Mouse (Mus musculus) heart, adult 11 months (tissue): ENCODE results near the gene Notch2.
"Not testable (repeated sequence)": the region's sequence is repeated elsewhere in the genome, so short reads cannot be mapped to it uniquely, and the experiment has no call there.

Source experiments
- DNase-seq: peaks from one replicate; pipeline ENCODE4 v3.0.0; 2022

Notch2 gene

GRCm38 (mm10) chr3:98032944-98033343 is 19.6 kb downstream of the Notch2 start:
- DNase-seq: no peak

- peak; percentile 92 for DNase-seq
Observed at GRCm38 (mm10) chr3:98034622-98035593, 21.6 kb downstream of the Notch2 start.

- DNase-seq: no peak
Observed at GRCm38 (mm10) chr3:98036161-98036560, 22.8 kb downstream of the Notch2 start.

GRCm38 (mm10) chr3:98037151-98037550 is 23.8 kb downstream of the Notch2 start:
- DNase-seq: no peak

- DNase-seq: no peak
Observed at GRCm38 (mm10) chr3:98038658-98039057, 25.3 kb downstream of the Notch2 start.

- DNase-seq: no peak
Observed at GRCm38 (mm10) chr3:98039223-98039622, 25.9 kb downstream of the Notch2 start.

- DNase-seq: no peak
Observed at GRCm38 (mm10) chr3:98039666-98040456, 26.5 kb downstream of the Notch2 start.

GRCm38 (mm10) chr3:98040836-98041235 is 27.5 kb downstream of the Notch2 start:
- DNase-seq: no peak

- DNase-seq: no peak
Observed at GRCm38 (mm10) chr3:98042301-98042700, 29.0 kb downstream of the Notch2 start.

GRCm38 (mm10) chr3:98042955-98043456 is 29.7 kb downstream of the Notch2 start:
- peak; percentile 97 for DNase-seq

GRCm38 (mm10) chr3:98043669-98044068 is 30.3 kb downstream of the Notch2 start:
- peak; percentile 88 for DNase-seq

- DNase-seq: peak; percentile 79
Observed at GRCm38 (mm10) chr3:98044768-98045368, 31.5 kb downstream of the Notch2 start.

GRCm38 (mm10) chr3:98045465-98046148 is 32.3 kb downstream of the Notch2 start:
- DNase-seq: peak; percentile 89

- DNase-seq: peak; percentile 98
Observed at GRCm38 (mm10) chr3:98046305-98046704, 33.0 kb downstream of the Notch2 start.

GRCm38 (mm10) chr3:98049671-98050070 is 36.3 kb downstream of the Notch2 start:
- no peak for DNase-seq

GRCm38 (mm10) chr3:98050086-98050485 is 36.8 kb downstream of the Notch2 start:
- not testable (repeated sequence) for DNase-seq

- DNase-seq: peak; percentile 91
Observed at GRCm38 (mm10) chr3:98050492-98051406, 37.4 kb downstream of the Notch2 start.

- DNase-seq: peak; percentile 87
Observed at GRCm38 (mm10) chr3:98051407-98051968, 38.2 kb downstream of the Notch2 start.

- DNase-seq: peak; percentile 95
Observed at GRCm38 (mm10) chr3:98052507-98053430, 39.4 kb downstream of the Notch2 start.

GRCm38 (mm10) chr3:98053817-98054216 is 40.5 kb downstream of the Notch2 start:
- no peak for DNase-seq
